Mouse (Mus musculus) T-helper 2 cell (primary cell): ENCODE data around the gene Vars2.

ENCODE experiments used
- in situ Hi-C: fragments of 300-600 bp; cut with MboI, MseI; formaldehyde crosslinking; loops from one replicate; pipeline ENCODE4 v1.15.1; 2025; ENCODE audit warnings: high pct_unique_total_duplicates

Gene Vars2

GRCm38 (mm10) chr17:35635202-35635601 is 32.2 kb downstream of the Vars2 start:
- in situ Hi-C loops = loop anchor here (5.0 kb wide), 1 partner anchor 102 kb away; no protein-coding TSS in a partner anchor

DNA sequence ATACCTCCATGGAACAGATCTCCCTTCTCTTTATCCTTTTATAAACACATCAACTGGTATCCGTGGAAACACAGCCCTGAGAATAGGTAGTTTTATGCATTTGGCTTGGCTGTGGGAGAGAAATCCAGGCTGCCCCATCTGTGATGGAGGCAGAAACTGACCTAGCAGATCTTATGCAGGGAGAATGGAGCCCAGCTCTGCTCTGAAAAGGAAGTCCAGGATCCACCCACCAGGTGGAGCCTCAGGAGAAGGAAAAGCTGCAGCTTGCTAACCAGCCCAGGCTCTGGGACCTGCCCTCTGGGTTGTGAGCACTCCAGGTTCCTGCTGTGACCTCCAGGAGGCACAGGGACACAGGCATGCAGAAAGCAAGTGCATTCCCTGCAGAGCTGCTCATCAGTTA is 33.4 kb downstream of the Vars2 start:
- in situ Hi-C loops = loop anchor here (5.0 kb wide), 1 partner anchor 47 kb away; no protein-coding TSS in a partner anchor

GRCm38 (mm10) chr17:35626537-35626936 is 40.9 kb downstream of the Vars2 start, which contains the start of gene Gm9573:
TSS of gene Gm9573 (minus strand) at chr17:35626637.
- in situ Hi-C loops = no loop called here

DNA sequence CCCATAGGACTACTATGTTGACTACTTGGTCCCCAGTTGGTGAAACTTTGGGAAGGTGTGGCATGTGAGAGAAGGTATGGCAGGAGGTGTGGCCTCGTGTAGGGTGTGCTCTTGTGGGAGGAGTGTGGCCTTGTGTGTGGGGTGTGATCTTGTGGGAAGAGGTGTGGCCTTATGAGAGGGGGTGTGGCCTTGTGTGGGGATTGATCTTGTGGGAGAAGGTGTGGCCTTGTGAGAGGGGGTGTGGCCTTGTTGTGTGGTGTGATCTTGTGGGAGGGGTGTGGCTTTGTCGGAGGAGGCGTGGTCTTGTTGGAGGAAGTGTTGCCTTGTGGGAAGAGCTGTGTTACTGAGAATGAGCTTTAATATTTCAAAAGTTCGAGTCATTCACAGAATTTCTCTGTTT is 50.3 kb downstream of the Vars2 start:
- in situ Hi-C loops = loop anchor here (5.0 kb wide), 1 partner anchor 65 kb away; the partner anchor contains the start of gene Cdsn
